Mouse (Mus musculus): ENCODE measurements around the gene Elk3.

GRCm38 (mm10) chr10:93278361-93278760, 32.6 kb downstream of the Elk3 start:
- no peak for TF ChIP-seq POLR2A (IDR thresholded peaks at IDR 0.05; ENCODE audit: insufficient read depth, low read length)
- TF ChIP-seq EP300 (IDR thresholded peaks at IDR 0.05; ENCODE audit: insufficient read depth, low read depth, low read length): no peak
- TF ChIP-seq CTCF (IDR thresholded peaks at IDR 0.05; ENCODE audit: low read depth, low read length): no peak
